Mouse (Mus musculus): ENCODE measurements around the gene Fgfrl1.

GRCm38 (mm10) chr5:108670785-108671184 lies 21.4 kb upstream of the Fgfrl1 start:
- peak; percentile 59 for TF ChIP-seq CTCF (IDR thresholded peaks at IDR 0.05)
- no peak for TF ChIP-seq EP300 (IDR thresholded peaks at IDR 0.05; ENCODE audit: insufficient read depth, low read depth, low read length)
- TF ChIP-seq POLR2A (IDR thresholded peaks at IDR 0.05; ENCODE audit: insufficient read depth, low read depth, low read length): no peak

Data from heart, adult 2 months (tissue).